Mouse (Mus musculus) limb, embryonic 14.5 days (tissue): ENCODE results near the gene Atoh8. TPM values are rescaled to one million over a fixed set of nuclear protein-coding genes. Genes with fewer than 3 reads are reported as not detected.

Experiments
- ATAC-seq: fragments of 200-750 bp; cut with Nextera tagmentation; 2 replicates; pipeline ENCODE4 v1.8.0; 2017; ENCODE audit warnings: low read depth, moderate number of reproducible peaks, moderate TSS enrichment; ENCODE audit not compliant: low FRiP score
- DNase-seq: peaks from one replicate; pipeline ENCODE4 v3.0.0-alpha.2; 2015; ENCODE audit warnings: low spot score
- H3K27ac ChIP-seq: fragments of 300-500 bp; sonication (generic); replicated peaks from 2 replicates; pipeline ENCODE4 v1.5.1; 2014; ENCODE audit warnings: low read depth, mild to moderate bottlenecking, low read length, moderate library complexity, mixed read lengths
- H3K27me3 ChIP-seq: fragments of 300-500 bp; sonication (generic); 2 replicates; pipeline ENCODE4 v1.6.1; 2014; ENCODE audit warnings: low read length, mixed read lengths; ENCODE audit not compliant: control insufficient read depth, insufficient read depth
- H3K36me3 ChIP-seq: fragments of 300-500 bp; sonication (generic); 2 replicates; pipeline ENCODE4 v1.6.1; 2014; ENCODE audit warnings: mild to moderate bottlenecking, low read length, moderate library complexity, mixed read lengths; ENCODE audit not compliant: control insufficient read depth, insufficient read depth
- H3K4me1 ChIP-seq: fragments of 300-500 bp; sonication (generic); 2 replicates; pipeline ENCODE4 v1.6.1; 2014; ENCODE audit warnings: antibody characterized with exemption, low read length, mixed read lengths; ENCODE audit not compliant: control insufficient read depth, insufficient read depth
- H3K4me2 ChIP-seq: fragments of 300-500 bp; sonication (generic); replicated peaks from 2 replicates; pipeline ENCODE4 v1.6.1; 2014; ENCODE audit warnings: low read depth, mild to moderate bottlenecking, low read length, moderate library complexity; ENCODE audit not compliant: severe bottlenecking
- H3K4me3 ChIP-seq: fragments of 300-500 bp; sonication (generic); replicated peaks from 2 replicates; pipeline ENCODE4 v1.5.1; 2014; ENCODE audit warnings: low read length
- H3K9ac ChIP-seq: fragments of 300-500 bp; sonication (generic); 2 replicates; pipeline ENCODE4 v1.6.1; 2014; ENCODE audit warnings: mild to moderate bottlenecking, low read depth, low read length, moderate library complexity; ENCODE audit not compliant: severe bottlenecking
- H3K9me3 ChIP-seq: fragments of 300-500 bp; sonication (generic); 2 replicates; pipeline ENCODE4 v1.6.1; 2016; ENCODE audit warnings: low read length; ENCODE audit not compliant: control insufficient read depth
- POLR2A ChIP-seq: fragments of 200-500 bp; IDR thresholded peaks from 2 replicates; pipeline ENCODE4 v1.8.0; 2012; ENCODE audit warnings: inconsistent platforms, mild to moderate bottlenecking, moderate library complexity, borderline replicate concordance; ENCODE audit not compliant: insufficient read depth, insufficient read length; ENCODE audit errors: extremely low read depth
- WGBS: fragments of 180-500 bp; shearing (Covaris S2); extraction: QIAGEN DNeasy Blood & Tissue Kit; methylation state at CpG from one replicate; pipeline ENCODE4 v1.1.7; 2014; 5-methylcytosine and 5-hydroxymethylcytosine counted together
- polyA plus RNA-seq, 2 experiments: library from polyadenylated mRNA; depleted of rRNA in 1 of 2; stranded (reverse) in 1 of 2; unstranded in 1 of 2; fragments of >200 nt; fragmentation: Nextera tagmentation in 1 of 2; extraction: Ambion mirVana in 1 of 2; gene quantifications; 2 replicates each; pipeline versions ENCODE4 v1.2.1 to v1.2.3; 2012 to 2014

Atoh8 gene
- polyA plus RNA-seq, 2 experiments: 15.1 to 19.8 TPM

DNA sequence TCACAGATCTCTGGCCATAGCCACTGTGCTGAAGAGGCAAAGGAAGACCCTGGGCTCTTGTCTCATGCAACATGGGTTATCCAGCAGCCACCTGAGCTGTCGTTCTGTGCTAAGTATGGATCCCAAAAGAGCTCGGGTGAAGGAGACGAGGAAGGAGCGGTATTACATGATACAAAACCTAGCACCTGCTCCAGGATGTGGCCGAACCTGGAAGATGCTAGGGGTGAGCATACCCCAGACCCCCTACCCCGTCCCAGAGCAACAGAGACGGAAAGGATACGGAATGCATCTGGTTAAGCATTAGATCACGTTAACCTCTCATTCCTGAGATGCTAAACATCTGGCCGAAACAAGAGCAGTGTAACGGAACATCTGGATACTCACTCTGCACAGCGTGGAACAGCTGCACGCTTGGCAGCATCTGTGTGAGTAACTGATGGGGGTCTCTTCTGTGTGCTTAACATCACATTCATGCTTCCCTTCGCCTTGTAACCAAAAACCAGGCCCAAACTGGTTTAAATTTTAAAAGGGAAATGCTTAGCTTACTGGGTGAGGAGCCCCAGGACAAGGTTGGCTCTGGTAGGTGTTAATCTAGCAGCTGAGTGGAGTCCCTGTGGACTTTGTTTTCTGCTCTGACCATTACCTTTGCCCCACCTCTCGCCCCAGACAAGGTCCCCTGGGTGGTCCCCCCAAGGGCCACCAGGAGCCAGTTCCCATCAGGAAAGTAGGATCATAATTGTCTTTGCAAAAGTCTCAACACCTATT is 13.0 kb upstream of the Atoh8 start:
- peaks cover 44% of the 10 kb centered on the region for H3K4me1 ChIP-seq
- DNase-seq (peak; percentile 85), ATAC-seq (peak; percentile 91)

DNA sequence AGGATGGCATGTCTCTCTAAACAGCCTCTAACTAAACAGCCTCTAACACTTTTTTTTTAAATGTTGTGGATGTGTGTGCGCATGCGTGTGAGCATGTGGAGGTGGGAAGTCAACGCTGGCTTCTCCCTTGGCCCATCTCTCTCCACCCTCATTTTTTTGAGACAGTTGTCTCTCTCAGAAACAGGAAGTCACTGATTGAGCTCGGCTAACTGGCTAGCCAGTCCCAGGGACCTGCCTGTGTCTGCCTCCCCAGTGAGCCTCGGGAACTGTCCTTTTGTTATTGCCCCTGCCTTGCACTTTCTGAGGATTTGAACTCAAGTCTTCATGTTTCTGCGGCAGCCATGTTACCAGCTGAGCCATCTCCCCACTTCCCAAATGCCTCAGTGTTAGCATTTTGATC is 10.9 kb upstream of the Atoh8 start:
- TF ChIP-seq POLR2A: no peak
- Histone ChIP-seq H3K27me3 (no peaks in the 10 kb centered on the region), H3K9ac (no peak overlapping the region), H3K4me3 (no peak overlapping the region), H3K9me3 (no peaks in the 10 kb centered on the region), H3K4me2 (no peak overlapping the region), H3K27ac (no peak overlapping the region), H3K36me3 (no peaks in the 10 kb centered on the region), H3K4me1 (peaks cover 62% of the 10 kb centered on the region)
- ATAC-seq (no peak), DNase-seq (no peak)
- 78% methylated on average over 6 of the region's 6 CpGs for WGBS

More for the DNA sequence above, 13.0 kb upstream of the Atoh8 start:
- Histone ChIP-seq H3K27me3 (no peaks in the 10 kb centered on the region), H3K9ac (no peak overlapping the region), H3K27ac (0 out of 2 replicates have a peak overlapping the region, but pooled peaks have one; percentile 33), H3K9me3 (no peaks in the 10 kb centered on the region), H3K4me3 (no peak overlapping the region), H3K36me3 (no peaks in the 10 kb centered on the region), H3K4me2 (peak overlapping the region; percentile 2; the same call in 1 of the 2 replicates)
- TF ChIP-seq POLR2A: no peak
- WGBS: 33% methylated on average over 15 of the region's 15 CpGs

DNA sequence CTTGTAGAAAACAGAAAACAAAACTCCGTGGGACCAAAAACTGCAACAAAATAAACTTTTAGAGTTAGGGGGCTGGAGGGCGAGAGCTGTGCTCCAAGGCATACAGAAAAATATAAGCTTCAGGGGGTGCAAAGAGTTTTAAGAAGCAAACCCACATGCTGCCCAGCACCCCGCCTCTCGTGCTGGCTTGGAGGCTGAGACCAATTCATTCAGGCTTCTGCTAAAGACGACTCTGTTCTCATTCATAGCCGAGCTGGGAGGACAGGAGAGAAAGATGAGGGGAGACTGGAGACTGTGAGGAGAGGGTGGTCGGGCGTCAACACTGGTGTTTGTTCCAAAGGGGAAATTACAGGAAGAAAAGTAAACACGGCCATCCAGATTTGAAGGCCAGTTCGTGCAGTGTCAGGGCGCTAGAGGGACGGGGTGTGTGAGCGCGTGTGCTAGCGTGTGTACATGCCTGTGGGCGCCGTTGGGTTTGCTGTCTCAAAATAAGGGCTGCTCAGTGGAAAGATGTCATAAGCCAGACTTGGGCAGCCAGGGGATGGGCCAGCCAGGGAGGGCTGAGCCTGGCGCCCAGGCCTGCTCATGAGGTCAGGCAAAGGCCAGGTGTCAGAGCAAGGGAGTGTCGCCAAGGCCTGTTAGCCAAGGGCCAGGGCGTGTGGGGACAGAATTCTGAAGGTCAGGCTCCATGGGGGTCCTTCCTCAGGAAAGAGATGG is 9.3 kb upstream of the Atoh8 start:
- Histone ChIP-seq H3K9me3 (no peaks in the 10 kb centered on the region), H3K4me3 (no peak overlapping the region), H3K4me2 (0 out of 2 replicates have a peak overlapping the region, but pooled peaks have one; percentile 7), H3K27ac (peak overlapping the region; percentile 82), H3K27me3 (no peaks in the 10 kb centered on the region), H3K9ac (no peak overlapping the region), H3K4me1 (peaks cover 68% of the 10 kb centered on the region), H3K36me3 (no peaks in the 10 kb centered on the region)
- no peak for TF ChIP-seq POLR2A
- DNase-seq: no peak
- WGBS: 51% methylated on average over 20 of the region's 20 CpGs
- 0 out of 2 replicates have a peak, but pooled peaks have one; percentile 16 for ATAC-seq

DNA sequence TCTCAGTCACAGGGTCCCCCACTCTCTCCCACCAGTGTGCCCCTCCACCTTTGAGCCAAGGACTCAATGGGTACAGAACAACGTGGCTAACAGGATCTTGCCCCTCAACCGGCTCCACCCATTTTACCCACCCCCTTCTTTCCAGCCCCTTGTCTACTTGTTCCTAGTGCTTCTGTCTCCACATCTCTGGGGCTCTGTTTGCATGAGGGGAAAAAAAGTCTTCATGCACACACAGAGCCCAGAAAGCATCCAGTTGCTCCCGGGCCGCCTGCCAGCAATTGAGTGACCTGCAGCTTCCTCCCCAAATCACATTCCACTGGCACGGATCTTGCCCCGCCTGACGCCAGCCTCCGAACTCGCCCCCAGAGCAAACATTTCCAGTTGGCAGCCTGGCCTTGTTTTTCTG is 8.8 kb upstream of the Atoh8 start:
- 0 out of 2 replicates have a peak overlapping the region, but pooled peaks have one; percentile 3 for H3K4me2 ChIP-seq
- ATAC-seq: peak; percentile 69
- H3K4me3 ChIP-seq: no peak overlapping the region
- H3K36me3 ChIP-seq: no peaks in the 10 kb centered on the region
- no peaks in the 10 kb centered on the region for H3K27me3 ChIP-seq
- peak overlapping the region; percentile 82 for H3K27ac ChIP-seq
- no peak for TF ChIP-seq POLR2A
- peaks cover 66% of the 10 kb centered on the region for H3K4me1 ChIP-seq
- H3K9ac ChIP-seq: no peak overlapping the region
- DNase-seq: peak; percentile 93
- no peaks in the 10 kb centered on the region for H3K9me3 ChIP-seq
- WGBS: 8% methylated on average over 9 of the region's 9 CpGs

DNA sequence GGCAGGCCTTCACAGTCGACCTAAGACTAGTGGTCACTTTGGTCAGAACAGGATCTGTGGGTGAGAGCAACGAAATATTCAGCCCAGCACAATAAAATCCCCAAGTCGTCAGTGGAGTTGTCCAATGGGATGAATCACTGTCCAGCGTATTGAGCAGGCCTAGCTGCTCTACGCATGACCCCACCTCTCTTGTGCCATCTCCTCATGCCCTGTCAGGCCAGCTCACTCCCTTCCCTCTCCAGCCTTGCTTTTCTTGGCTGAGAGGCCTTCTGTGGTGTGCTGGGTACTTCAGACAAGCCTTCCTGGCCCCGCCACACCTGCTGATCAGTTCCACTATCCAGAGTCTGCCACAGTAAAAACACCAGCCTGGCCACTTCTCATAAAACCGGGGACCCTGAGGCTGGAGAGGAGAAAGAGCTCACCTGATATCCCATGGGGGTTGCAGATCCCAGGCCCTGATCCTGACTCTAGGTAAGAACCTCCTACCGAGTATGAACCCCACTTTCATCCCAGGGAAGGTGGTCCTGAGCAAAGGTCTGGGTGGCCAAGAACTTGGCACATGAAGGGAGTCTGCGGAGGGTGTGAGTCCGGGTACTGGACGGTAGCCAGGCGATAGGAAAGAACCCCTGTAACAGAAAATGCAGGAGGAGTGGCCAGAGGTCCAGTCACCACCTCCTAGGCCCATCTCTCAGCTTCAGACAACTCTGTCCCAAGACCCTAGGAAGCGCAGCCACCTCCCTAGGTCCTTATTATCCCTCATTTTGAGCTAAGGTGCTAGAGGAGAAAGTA is 7.3 kb upstream of the Atoh8 start:
- Histone ChIP-seq H3K9me3 (no peaks in the 10 kb centered on the region), H3K4me3 (no peak overlapping the region), H3K9ac (no peak overlapping the region), H3K4me1 (peaks cover 52% of the 10 kb centered on the region), H3K27ac (no peak overlapping the region), H3K36me3 (no peaks in the 10 kb centered on the region), H3K4me2 (no peak overlapping the region), H3K27me3 (no peaks in the 10 kb centered on the region)
- no peak for TF ChIP-seq POLR2A
- WGBS: 79% methylated on average over 13 of the region's 13 CpGs
- no peak for DNase-seq
- ATAC-seq: no peak
